Mouse (Mus musculus) central nervous system, embryonic 18 days (tissue): ENCODE measurements around the gene Gcm1. TPM values are rescaled to one million over a fixed set of nuclear protein-coding genes. Genes with fewer than 3 reads are reported as not detected.

Source experiments
- polyA plus RNA-seq: library from polyadenylated mRNA; depleted of rRNA; stranded (reverse); fragments of >200 nt; gene quantifications from 2 replicates; pipeline ENCODE4 v1.2.3, GENCODE M21; 2012; rRNA removed

Gcm1 gene
- polyA plus RNA-seq = not detected in 2 replicates

GRCm38 (mm10) chr9:78051677-78052076, at the start of gene Gcm1:
TSS of gene Gcm1 (plus strand) at chr9:78051924.

GRCm38 (mm10) chr9:78108796-78109239, 57.1 kb downstream of the Gcm1 start, which contains the start of the genes Fbxo9 and Ick:
TSS of gene Fbxo9 (minus strand) at chr9:78109065.
TSS of gene Ick (plus strand) at chr9:78109192.

Other genes starting within 250 kb of the Gcm1 start
- 51.1 and 55.9 TPM in 2 replicates for gene Elovl5, start 134.6 kb upstream of the Gcm1 start, polyA plus RNA-seq
- 87.3 and 87.4 TPM in 2 replicates for gene Fbxo9, start 57.1 kb downstream of the Gcm1 start, polyA plus RNA-seq
- 40.4 and 40.8 TPM in 2 replicates for gene Ick, start 57.3 kb downstream of the Gcm1 start, polyA plus RNA-seq
- 10.6 and 16.4 TPM in 2 replicates for gene Gsta4, start 130.8 kb downstream of the Gcm1 start, polyA plus RNA-seq
- gene Gsta1, start 178.7 kb downstream of the Gcm1 start, polyA plus RNA-seq = not detected in 2 replicates
- not detected in 2 replicates for gene Gm3776, start 205.2 kb downstream of the Gcm1 start, polyA plus RNA-seq
- not detected in 2 replicates for gene Gm10639, start 238.0 kb downstream of the Gcm1 start, polyA plus RNA-seq